Mouse (Mus musculus) gastrocnemius, adult 8-10 months (tissue): Measurements from ENCODE around the gene Vps45. TPM values are rescaled to one million over a fixed set of nuclear protein-coding genes. Genes with fewer than 3 reads are reported as not detected.
"Not testable (repeated sequence)": the region's sequence is repeated elsewhere in the genome, so short reads cannot be mapped to it uniquely, and the experiment has no call there.

Experiments
- DNase-seq, 2 experiments: peaks; one replicate each; pipeline ENCODE4 v3.0.0; 2022; ENCODE audit warnings: low spot score in 2 of 2
- total RNA-seq, 4 experiments: library from RNA; stranded (reverse); gene quantifications; 2 replicates each; pipeline ENCODE4 v1.2.4; 2022

Vps45 gene
- total RNA-seq, 4 experiments from 2014 or later = 11.3 to 16.8 (median 16.2) TPM

DNA sequence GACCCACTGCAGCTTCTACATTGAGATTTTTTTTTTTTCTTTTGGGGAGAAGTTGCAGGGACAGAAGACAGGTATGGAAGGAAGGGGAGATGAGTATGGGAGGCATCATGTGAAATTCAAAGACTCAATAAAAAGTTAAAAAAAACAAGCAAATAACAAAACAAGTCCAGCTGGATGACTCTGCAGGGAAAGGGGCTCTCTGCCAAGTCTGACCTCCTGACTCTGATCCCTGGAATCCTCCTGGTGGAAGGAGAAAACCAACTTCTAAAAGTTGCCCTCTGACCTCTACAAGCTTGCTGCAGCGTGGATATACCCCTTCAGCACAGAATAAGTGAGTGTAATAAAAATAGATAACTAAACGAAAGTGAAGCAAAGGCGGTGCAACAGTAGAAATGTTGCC, 20.4 kb upstream of the Vps45 start:
- no peak for DNase-seq

DNA sequence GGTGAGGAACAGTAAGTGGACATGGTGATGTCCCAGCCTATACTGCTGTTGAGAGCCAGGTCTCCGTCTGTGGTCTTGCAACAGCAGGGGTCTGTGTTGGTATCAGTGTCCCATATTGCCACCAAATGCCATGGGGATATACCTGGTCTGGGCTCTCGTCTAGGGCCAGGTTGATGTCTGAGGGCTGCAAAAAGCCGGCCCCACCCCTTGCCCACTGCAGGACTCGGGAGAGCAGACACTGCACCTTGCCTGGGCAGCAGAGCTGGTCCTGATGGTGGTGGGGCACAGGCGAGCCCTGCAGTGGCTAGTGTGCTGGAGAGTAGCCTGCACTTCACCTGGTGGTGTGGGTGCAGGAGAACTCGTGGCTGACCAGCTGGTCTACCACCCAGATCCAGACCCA, 19.8 kb upstream of the Vps45 start:
- no peak for DNase-seq

DNA sequence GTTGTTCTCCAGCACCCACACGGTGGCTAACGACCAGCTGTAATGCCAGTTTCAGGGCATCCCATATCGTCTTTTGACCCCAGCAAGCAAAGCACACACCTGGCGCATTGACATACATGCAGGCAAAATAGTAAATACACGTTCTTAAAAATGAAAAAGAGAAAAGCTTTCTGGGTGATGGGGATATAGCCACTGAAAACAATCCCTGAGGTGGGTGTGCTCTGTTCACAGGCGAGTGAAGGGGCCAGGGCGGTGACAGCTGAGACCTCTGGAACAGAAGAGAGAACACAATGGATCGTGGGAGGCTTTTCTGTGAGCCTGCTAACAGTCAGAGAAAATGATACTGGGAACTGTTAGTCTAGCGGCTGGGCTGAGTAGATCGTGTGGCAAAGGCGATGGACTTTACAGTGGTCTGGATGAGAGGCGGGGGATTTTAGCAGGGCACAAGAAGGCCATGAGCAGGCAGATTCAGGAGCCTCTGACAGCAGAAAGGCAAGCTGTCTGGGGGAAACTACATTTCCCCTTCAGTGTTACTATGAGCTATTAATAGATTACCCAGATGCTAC, 14.7 kb upstream of the Vps45 start:
- no peak for DNase-seq

DNA sequence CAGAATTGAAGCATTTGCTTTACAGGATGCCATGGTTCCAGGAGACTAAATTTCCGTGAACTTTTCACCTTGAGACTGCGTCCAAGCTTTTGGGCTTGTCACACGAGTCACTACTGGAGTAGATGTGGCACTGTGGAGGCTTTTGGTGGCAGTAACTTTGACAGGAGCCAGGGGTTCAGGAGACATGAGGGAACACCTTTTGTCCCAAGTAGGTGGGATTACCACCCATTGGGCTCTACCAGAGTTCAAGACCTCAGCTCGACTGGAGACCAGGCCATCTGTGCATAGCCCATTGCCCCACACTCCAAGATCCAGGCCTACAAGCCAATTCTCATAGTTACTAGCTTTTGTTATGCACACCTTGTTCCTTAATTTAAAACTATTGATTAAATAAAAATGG, 12.0 kb upstream of the Vps45 start:
- DNase-seq = no peak

DNA sequence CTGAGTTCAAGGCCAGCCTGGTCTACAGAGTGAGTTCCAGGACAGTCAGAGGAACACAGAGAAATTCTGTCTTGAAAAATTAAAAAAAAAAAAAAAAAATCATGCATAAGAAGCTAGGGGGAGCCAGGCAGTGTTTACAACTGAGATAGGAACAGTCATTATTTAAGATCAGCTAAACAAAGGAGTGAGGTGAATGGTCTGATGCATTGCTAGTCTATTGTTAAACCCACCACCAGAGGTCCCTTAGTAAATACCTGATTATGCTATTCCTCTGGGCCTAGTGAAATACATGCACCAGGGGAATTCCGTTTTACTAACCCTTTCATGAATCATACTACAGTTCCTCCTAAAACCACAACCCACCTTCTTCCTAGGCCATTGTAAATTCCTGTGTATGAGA, 11.3 kb upstream of the Vps45 start:
- DNase-seq = no peak

DNA sequence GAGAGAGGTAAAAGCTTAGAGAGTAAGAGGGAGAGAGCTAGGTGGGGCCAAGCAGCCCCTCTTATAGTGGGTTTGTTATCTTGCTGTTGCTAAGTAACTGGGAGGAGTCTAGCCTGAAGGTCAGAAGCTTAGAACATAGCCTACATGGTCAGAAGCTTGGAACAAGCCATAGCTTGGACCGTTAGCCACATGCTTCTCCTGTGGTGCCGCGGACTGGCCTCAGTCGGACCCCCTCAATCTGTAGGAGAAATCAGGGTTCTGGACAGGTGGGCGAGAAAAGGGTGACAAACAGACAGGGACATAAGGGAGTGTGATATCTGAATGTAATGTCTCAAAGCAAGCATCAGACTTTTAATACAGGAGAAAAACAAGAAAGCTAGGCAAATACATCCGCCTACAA, 10.8 kb upstream of the Vps45 start:
- no peak for DNase-seq

DNA sequence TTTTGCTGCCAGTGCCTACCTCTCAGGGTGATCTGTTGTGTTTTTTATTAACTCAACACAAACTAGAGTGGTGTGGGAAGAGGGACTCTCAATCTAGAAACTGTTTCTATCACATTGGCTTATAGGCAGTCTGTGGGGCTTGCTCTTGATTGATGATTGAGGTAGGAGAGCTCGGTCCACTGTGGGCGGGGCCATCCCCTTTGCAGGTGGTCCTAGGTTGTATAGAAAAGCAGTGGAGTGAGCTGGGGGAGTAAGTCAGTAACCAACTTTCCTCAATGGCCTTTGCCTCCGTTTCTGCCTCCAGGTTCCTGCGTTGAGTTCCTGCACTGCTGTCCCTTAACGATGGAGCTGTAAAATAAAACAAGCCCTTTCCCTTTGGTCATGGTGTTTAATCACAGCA, 8.5 kb upstream of the Vps45 start:
- no peak for DNase-seq

DNA sequence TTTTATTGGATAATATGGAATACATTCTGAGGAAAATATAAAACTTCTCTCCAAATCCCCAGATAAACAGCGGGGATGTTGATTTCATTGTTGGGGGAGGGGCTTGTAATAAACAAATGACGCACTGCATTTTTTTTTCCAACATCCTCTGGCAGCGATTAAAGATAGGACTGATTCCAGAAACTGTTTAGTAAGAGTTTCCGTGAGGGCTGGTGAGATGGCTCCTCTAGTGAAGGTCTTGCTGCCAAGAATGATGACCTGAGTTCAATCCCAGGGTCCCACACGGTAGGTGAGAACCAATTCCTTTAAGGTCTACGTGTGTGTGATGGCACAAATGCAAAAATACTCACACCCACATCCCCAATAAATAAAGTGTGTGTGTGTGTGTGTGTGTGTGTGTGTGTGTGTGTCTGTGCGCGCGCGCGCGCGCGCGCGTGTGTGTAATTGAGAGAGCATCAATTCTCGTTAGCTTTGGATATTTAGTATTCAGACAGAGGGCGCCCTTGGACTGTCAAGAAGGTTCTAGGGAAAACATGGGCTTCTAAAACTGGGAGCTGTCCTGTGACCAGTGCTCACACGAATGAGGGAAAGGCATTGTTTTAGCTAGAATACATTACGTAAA, 7.6 kb upstream of the Vps45 start:
- DNase-seq = peak; percentile 31 to 37

DNA sequence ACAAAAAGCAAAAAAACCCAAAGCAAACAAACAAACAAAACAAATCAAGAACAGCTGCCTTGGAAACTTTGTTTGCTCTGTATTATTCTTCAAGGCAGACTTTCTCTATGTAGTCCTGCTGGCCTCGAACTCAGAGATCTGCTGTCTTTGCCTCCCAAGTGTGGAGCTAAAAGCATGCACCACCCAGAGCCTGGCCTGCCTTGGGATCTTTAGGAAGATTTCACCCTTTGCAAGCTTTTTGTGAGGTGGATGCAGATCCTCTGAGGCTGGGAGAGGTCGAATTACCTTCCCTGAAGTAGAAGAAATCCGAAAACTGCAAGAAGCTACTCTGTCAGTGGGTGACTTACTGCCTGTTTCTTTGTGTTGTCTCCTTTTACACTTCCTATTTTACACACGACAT, 6.9 kb upstream of the Vps45 start:
- DNase-seq = no peak

DNA sequence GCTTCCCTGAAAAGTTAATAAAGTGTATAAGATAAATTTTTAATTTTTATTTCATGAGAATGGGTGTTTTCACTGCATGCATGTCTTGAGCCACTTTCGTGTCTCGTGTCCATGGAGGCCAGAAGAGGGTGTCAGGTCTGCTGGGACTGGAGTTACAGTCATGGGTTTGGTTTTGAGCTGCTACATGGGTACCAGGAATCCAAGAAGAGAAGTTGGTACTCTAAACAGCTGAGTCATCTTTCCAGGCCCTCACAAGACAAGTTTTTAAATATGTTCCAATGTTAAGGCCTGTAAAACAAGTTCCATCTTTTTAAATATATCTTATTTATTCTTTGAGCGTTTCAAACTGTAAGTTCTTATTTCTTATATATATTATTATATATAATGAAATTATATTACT, 6.0 kb upstream of the Vps45 start:
- DNase-seq = no peak

DNA sequence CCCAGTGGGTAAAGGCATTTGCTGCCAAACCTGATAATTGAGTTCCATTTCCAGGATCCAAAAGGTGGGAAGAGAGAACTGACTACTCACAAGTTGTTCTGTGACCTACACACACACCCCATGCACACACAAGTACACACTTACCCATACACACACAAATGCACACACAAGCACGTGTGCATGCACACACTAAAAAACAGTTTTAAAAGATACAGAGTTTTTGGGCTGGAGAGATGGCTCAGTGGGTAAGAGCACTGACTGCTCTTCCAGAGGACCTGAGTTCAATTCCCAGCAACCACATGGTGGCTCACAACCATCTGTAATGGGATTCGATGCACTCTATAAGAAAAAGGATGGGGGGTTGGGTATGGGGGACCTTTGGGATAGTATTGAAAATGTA, 5.0 kb upstream of the Vps45 start:
- DNase-seq = no peak

DNA sequence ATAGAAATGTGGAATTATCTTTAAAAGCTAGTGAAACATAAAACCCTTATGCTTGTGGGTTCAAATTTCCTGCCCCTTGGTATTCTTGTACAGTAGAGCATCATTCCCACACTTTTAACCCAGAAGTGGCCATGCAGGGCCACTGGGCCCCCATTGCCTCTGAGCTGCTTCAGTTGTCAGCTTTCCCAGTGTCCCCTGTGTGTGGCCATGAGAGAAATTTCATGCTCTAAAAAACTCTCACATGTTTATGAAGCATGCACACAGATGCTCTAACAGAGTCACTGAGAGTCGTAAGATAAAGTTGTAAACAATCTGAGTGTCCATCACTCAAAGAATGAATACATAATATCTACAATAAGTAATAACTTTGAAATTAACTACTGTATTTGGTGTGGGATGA, 1.9 kb upstream of the Vps45 start:
- no peak for DNase-seq

DNA sequence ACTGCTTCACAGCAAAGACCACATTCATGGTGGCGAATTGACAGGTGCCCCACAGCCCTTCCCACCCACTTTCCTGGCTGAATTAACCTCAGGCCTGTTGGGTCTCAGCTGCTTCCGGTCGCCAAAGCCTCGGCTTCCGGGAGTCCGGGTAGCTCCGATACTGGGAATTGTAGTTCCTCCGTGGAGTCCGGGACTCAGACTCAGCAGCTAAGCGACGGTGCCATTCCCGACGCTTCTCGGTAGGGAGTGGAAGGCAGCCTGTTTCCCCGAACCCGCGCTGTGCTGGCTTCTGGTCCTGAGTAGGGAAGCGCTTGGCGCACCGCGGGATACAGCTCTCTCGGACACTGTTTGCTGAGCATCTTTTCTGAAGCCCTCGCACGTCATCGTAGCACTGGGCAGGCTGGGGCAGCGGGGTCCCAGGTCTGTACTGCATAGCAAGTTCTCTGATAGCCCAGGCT, 490 bp downstream of the Vps45 start:
- DNase-seq = peak; percentile 65 to 78

DNA sequence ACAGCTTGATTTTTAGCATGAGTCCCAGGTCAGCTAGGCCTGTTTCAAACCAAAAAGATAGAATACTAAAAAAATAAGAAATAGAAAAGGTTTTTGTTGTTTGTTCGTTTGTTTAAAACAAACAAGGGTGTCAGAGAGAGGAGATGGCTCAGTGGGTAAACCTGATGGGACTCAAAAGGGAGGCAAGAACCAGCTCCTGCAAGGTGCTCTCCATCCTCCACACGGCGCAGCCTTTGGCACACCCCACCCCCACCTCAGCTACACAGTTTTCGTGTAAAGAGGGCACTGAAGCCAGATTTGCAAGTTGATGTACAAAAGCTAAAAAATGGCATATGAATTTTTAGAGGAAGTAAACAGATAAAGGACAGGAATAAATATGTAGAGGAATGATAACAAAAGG, 2.2 kb downstream of the Vps45 start:
- no peak for DNase-seq

DNA sequence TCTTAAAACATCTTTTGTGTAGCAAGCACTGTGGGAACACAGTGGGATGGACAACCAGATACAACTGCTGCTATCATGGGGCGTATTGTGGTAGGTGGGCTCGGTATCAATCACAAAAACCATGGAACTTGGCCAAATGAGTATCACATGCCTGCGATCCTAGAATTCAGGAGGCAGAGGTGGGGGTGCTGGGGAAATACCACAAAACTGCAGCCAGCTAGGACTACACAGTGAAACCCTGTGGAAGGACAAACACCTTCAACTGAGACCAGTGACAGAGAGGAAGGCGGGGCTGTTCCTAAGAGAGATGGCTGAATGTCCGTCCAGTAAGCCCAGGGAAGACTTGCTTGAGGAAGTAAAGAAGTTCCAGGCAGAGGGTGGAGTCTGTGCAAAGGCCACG, 3.0 kb downstream of the Vps45 start:
- DNase-seq = no peak

DNA sequence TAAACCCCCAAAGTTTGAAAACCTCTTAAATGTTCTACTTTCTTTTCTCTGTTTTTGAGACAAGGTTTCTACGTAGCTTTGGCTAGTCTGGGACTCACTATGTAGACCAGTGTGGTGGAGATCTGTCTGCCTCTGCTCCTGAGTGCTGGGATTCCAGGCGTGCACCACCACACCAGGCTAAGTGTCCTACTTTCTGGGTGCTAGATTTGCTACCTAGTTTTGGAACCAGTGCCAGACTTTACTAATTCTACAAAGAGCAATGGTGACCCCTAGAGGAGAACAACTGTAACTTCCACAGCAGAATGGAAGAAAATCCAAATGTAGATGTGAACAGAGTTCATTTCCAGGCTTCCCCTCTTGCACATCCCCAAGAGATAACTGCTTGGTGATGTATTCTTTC, 6.4 kb downstream of the Vps45 start:
- DNase-seq = no peak

DNA sequence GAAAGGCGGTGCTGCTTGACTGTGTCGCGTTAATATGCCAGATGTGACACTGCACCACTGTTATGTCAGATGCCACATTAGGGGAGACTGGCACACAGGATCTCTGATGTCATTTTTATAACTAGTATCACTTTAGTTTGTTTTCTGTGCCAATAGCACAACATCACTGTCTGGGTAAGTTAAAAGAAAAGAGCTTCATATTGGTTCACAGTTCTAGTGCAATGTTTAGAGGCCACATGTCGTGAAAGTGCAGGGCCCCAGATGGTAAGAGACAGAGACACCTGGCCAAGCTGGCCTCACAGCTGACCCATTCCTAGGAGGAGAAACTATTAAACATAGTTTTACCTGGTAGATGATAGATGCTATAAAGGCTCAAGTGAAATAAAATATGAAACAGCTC, 7.1 kb downstream of the Vps45 start:
- no peak for DNase-seq

DNA sequence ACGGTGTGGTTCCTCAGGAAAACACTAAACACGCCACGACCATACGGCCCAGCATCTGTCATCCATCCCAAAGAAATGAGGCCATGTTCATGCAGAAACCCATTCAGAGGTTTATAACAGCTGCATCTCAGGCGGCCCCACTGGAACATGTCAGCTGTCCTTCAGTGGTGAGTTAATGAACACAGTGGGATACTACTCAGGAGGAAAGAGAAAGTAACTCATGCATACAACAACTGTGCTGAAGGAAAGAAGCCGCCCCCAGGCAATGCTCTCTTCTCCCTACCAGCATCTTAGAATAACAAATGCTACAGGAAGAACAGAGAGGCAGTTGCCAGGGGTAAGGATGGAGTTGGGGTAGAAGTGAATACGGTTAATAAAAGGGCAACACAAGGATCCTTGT, 7.5 kb downstream of the Vps45 start:
- DNase-seq = no peak

DNA sequence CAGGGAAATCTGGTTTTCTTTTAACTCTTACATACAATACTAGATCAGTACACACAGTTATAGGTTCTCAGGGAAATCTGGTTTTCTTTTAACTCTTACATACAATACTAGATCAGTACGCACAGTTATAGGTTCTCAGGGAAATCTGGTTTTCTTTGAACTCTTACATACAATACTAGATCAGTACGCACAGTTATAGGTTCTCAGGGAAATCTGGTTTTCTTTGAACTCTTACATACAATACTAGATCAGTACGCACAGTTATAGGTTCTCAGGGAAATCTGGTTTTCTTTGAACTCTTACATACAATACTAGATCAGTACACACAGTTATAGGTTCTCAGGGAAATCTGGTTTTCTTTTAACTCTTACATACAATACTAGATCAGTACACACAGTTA, 13.7 kb downstream of the Vps45 start:
- not testable (repeated sequence) for DNase-seq

DNA sequence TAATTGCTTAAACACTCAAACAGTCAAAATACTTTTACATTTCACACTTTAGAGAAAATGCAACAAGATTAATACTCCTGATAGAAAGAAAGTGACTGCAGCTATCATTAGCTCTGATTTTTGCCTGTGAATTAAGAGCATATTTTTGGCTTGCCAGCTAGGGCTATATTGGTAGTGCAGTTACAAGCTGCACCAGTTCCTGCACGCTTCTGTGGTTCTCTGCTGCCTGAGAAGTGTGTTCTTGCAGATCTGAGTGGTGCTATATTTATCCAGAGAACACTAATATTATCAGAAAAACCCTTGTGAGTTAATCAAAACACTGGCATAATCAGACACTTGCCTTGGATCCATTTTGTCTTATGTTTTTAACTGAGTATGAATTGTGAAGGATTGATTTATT, 15.2 kb downstream of the Vps45 start:
- DNase-seq = no peak

DNA sequence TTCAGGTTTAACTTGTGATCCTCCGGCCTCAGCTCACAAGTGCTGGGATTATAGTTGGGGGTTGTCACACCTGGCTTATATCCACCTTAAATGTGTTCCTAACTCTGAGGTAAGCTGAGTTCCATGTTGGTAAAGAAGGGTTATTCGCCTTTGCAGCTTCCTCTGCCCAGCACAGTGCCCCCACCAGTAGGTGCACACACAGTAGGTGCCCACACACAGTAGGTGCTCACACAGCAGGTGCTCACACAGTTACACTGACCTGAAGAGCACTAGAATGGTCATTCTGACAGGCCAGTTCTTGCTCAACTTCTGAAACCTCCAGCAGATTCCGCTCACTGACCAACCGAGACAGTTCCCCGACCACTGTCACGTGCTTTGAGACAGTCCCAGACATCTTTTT, 17.2 kb downstream of the Vps45 start:
- no peak for DNase-seq

DNA sequence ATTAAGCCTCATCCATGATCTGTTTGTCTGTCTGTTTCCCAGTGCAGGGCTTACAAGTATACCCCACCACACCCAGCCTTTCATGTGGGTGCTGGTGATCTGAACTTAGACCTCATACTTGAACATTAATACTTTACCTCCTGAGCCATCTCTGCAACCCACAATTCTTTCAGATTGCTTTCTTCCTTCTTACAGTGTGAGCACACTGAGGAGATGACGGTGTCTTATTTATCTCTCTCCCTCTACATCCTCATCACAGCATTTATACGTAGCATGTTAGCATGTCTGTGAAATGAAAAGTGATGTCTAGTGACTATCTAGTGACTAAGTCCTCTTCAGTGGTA, 17.6 kb downstream of the Vps45 start:
- DNase-seq = no peak

DNA sequence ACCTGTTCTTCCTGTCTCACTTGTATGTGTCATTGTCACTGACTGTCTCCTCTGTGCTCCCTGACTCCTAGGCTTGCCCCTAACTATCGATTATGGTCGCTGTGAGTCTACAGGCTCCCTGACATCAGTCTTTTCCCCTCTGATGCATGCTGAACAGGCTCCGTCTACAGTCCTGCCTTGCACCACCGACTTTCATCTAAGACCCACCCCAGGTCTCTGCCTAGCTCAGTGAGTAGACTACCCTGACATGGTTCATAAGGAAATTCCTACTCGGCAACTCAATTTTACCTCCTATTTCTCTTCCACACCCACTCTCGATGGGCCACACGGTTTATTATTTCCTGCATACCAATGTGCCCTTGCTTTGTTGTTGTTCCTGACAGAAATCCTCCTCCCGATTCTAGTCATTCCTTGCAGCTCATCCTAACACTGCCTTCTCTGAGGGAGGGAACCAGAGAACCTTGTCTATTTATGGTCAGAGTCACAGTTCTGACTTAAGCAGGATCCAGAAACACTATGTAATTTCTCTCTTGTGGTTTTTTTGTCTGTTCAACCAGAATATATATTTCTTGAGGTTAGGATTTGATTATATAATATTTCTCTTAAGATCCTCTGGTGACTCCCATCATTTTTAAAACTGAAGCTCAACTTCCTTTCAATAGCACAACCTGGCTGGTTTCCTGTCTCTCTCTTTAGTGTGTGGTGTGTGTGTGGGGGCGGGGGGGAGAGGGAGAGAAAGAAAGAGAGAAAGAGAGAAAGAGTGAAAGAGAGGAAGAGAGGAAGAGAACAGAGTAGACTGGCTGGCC, 18.2 kb downstream of the Vps45 start:
- no peak for DNase-seq
